ENCODE assay signal across 32 mouse cellular contexts in the genomic region with DNA sequence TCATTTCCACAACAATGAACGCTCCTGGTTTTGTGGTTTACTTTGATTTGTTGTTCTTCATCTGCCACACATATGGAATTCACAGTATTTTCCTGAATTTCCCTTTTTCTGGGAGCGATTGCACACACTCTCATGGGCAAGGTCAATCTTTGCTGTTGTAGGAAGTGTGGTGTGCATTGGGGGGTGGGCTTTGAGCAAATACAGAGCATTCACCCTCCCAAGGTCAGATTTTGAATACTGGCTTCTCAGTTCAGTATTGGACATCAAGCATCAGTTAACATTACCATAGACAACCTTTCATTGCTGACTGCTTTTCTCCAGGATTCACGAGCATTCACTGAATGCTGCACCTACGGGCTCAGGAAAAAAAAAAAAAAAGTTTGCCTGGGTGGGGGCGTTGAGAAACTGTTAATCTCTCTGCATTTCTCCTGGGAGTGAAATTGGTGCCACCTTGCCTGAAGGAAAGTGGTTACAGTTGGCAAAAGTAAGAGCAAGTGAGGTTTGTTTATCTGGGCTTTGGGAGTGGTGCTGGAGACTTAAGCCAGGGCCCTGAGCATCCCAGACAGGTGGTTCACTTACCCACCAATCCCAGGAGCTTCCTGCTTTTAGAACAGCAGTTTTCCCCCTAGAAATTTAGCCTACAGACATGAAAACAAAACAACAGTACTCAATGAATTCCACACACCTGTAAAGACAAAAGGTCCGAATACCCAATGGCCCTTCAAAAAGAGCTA. TPM values are rescaled to one million over a fixed set of nuclear protein-coding genes. Genes with fewer than 3 reads are reported as not detected.
DNase-seq lines count a peak whose midpoint lies in the region; ATAC-seq and TF ChIP-seq lines count a peak whose summit lies in the region.
"Had no signal": no experiment of that assay in that cellular context is flagged by ENCODE, and none has a peak within 500 bp of the region (broad histone marks: within the 10 kb centered on the region; RNA-seq: fewer than 3 reads in every experiment).

No protein-coding gene starts in this region.

- no peaks in the 10 kb centered on the region for H3K9me3 ChIP-seq in E14TG2a.4 (ENCODE audit: low read length)
- no peaks in the 10 kb centered on the region for H3K9me3 ChIP-seq in hindbrain, embryonic 13.5 days
- H3K9me3 ChIP-seq: embryonic facial prominence, embryonic 13.5 days; embryonic facial prominence, embryonic 15.5 days; forebrain, embryonic 10.5 days; forebrain, embryonic 12.5 days; G1E had no signal

- H3K4me3 ChIP-seq in E14TG2a.4 (replicated peaks; ENCODE audit: low read length), result peak overlapping the region; percentile 14; the same call in 1 of the 2 replicates
- no peak overlapping the region for H3K4me3 ChIP-seq in hindbrain, embryonic 13.5 days
- H3K4me3 ChIP-seq: embryonic facial prominence, embryonic 13.5 days; embryonic facial prominence, embryonic 15.5 days; erythroblast, embryonic 14.5 days; forebrain, embryonic 10.5 days; forebrain, embryonic 12.5 days had no signal

- ATAC-seq in hindbrain, embryonic 13.5 days (ENCODE audit: low FRiP score), result no peak
- ATAC-seq: activated CD4-positive, CD25-positive, alpha-beta regulatory T cell, adult 4 months; CD4-positive, CD25-positive, alpha-beta regulatory T cell, adult 4 months; forebrain, embryonic 14.5 days; forebrain, embryonic 16.5 days; Patski had no signal

- DNase-seq in ES-CJ7 (ENCODE audit: low read depth, low spot score) (peak; percentile 88), R1 (ENCODE audit: low read depth, low spot score) (peak; percentile 78)
- no peak for DNase-seq in left cerebral cortex, postnatal 14 days (ENCODE audit: low spot score in 2 of 2)
- no peak for DNase-seq in cerebellum, adult 9-11 months
- DNase-seq: adrenal gland, adult 8-10 months; adrenal gland, postnatal 14 days; adrenal gland, postnatal 36 days; B cell, adult 2 months; cerebellum, adult 11-12 months; cerebellum, adult 2 months; cerebellum, adult 9-10 months; cerebellum, postnatal 14 days; cerebellum, postnatal 36 days; embryo, embryonic 11 days had no signal

- no peaks in the 10 kb centered on the region for H3K27me3 ChIP-seq in E14TG2a.4 (ENCODE audit: insufficient read depth, low read length)
- no peaks in the 10 kb centered on the region for H3K27me3 ChIP-seq in hindbrain, embryonic 13.5 days
- H3K27me3 ChIP-seq: embryonic facial prominence, embryonic 13.5 days; embryonic facial prominence, embryonic 15.5 days; forebrain, embryonic 12.5 days; Patski had no signal

- H3K36me3 ChIP-seq in E14TG2a.4 (ENCODE audit: insufficient read depth, low read length), result no peaks in the 10 kb centered on the region
- no peaks in the 10 kb centered on the region for H3K36me3 ChIP-seq in hindbrain, embryonic 13.5 days
- H3K36me3 ChIP-seq: embryonic facial prominence, embryonic 13.5 days; embryonic facial prominence, embryonic 15.5 days; forebrain, embryonic 10.5 days; forebrain, embryonic 12.5 days; G1E had no signal

- no peak overlapping the region for H3K9ac ChIP-seq in hindbrain, embryonic 13.5 days
- H3K9ac ChIP-seq: embryonic facial prominence, embryonic 13.5 days; embryonic facial prominence, embryonic 15.5 days; forebrain, embryonic 12.5 days had no signal

- H3K4me2 ChIP-seq in hindbrain, embryonic 13.5 days, result no peak overlapping the region
- H3K4me2 ChIP-seq: embryonic facial prominence, embryonic 13.5 days; embryonic facial prominence, embryonic 15.5 days; forebrain, embryonic 12.5 days had no signal

- WGBS in hindbrain, embryonic 13.5 days, result 78% methylated on average over 6 of the region's 6 CpGs

- H3K27ac ChIP-seq in hindbrain, embryonic 13.5 days, result no peak overlapping the region
- H3K27ac ChIP-seq: embryonic facial prominence, embryonic 13.5 days; embryonic facial prominence, embryonic 15.5 days; forebrain, embryonic 10.5 days; forebrain, embryonic 12.5 days had no signal

- peaks cover 85% of the 10 kb centered on the region for H3K4me1 ChIP-seq in E14TG2a.4 (replicated peaks; ENCODE audit: low read depth, low read length)
- H3K4me1 ChIP-seq in hindbrain, embryonic 13.5 days (replicated peaks), result no peaks in the 10 kb centered on the region
- H3K4me1 ChIP-seq: embryonic facial prominence, embryonic 13.5 days; embryonic facial prominence, embryonic 15.5 days; forebrain, embryonic 10.5 days; forebrain, embryonic 12.5 days had no signal

- no peak for TF ChIP-seq CTCF in E14TG2a.4 (conservative IDR thresholded peaks at IDR 0.05; ENCODE audit: low read length)

- intact Hi-C loops in left cerebral cortex, postnatal 14 days (cut with DNase I), result no loop called here

RNA-seq across cellular contexts. Expression of a gene that starts 4.3 kb away (rescaled TPM):
- polyA plus RNA-seq in hindbrain, embryonic 13.5 days (2015; fragmentation: Nextera tagmentation; extraction: Ambion mirVana), result not detected in 2 replicates
- not detected for total RNA-seq in left cerebral cortex, postnatal 14 days (2021)
- total RNA-seq: CH12.LX; common myeloid progenitor, adult 5-6 weeks; G1E had no signal
- polyA plus RNA-seq: activated CD4-positive, CD25-positive, alpha-beta regulatory T cell, adult 4 months; CD4-positive, CD25-positive, alpha-beta regulatory T cell, adult 4 months; cerebellum, adult 2 months; embryonic facial prominence, embryonic 11.5 days; erythroblast, embryonic 14.5 days; forebrain, embryonic 10.5 days; forebrain, embryonic 12.5 days; forebrain, embryonic 14.5 days; forebrain, embryonic 16.5 days; frontal cortex, adult 2 months; G1E had no signal

RNA-seq across cellular contexts. Expression of a gene that starts 8.1 kb away (rescaled TPM):
- polyA plus RNA-seq in hindbrain, embryonic 13.5 days (2015; fragmentation: Nextera tagmentation; extraction: Ambion mirVana), result 2.4 and 3.1 TPM in 2 replicates
- not detected for total RNA-seq in left cerebral cortex, postnatal 14 days (2021)
- total RNA-seq: adrenal gland, adult 18-20 months; adrenal gland, adult 8-10 months; adrenal gland, postnatal 14 days; adrenal gland, postnatal 36 days; CH12.LX; common myeloid progenitor, adult 5-6 weeks; G1E had no signal
- polyA plus RNA-seq: activated CD4-positive, CD25-positive, alpha-beta regulatory T cell, adult 4 months; CD4-positive, CD25-positive, alpha-beta regulatory T cell, adult 4 months; embryonic facial prominence, embryonic 11.5 days; erythroblast, embryonic 14.5 days; forebrain, embryonic 10.5 days; G1E; Patski had no signal

RNA-seq across cellular contexts. Expression of a gene that starts 18.6 kb away (rescaled TPM):
- 5.5 and 7.9 TPM in 2 replicates for polyA plus RNA-seq in hindbrain, embryonic 13.5 days (2015; fragmentation: Nextera tagmentation; extraction: Ambion mirVana)
- total RNA-seq in left cerebral cortex, postnatal 14 days (2021), result not detected
- total RNA-seq: adrenal gland, adult 18-20 months; adrenal gland, adult 8-10 months; adrenal gland, postnatal 14 days; adrenal gland, postnatal 36 days; CH12.LX; common myeloid progenitor, adult 5-6 weeks; G1E had no signal
- polyA plus RNA-seq: CD4-positive, CD25-positive, alpha-beta regulatory T cell, adult 4 months; erythroblast, embryonic 14.5 days; G1E; Patski had no signal

RNA-seq across cellular contexts. Expression of a gene that starts 32.5 kb away (rescaled TPM):
- not detected in 2 replicates for polyA plus RNA-seq in hindbrain, embryonic 13.5 days (2015; fragmentation: Nextera tagmentation; extraction: Ambion mirVana)
- not detected for total RNA-seq in left cerebral cortex, postnatal 14 days (2021)
- total RNA-seq: adrenal gland, adult 18-20 months; adrenal gland, adult 8-10 months; adrenal gland, postnatal 14 days; adrenal gland, postnatal 36 days; CH12.LX; common myeloid progenitor, adult 5-6 weeks; G1E had no signal
- polyA plus RNA-seq: activated CD4-positive, CD25-positive, alpha-beta regulatory T cell, adult 4 months; CD4-positive, CD25-positive, alpha-beta regulatory T cell, adult 4 months; cerebellum, adult 2 months; embryonic facial prominence, embryonic 11.5 days; embryonic facial prominence, embryonic 13.5 days; embryonic facial prominence, embryonic 15.5 days; erythroblast, embryonic 14.5 days; forebrain, embryonic 10.5 days; forebrain, embryonic 12.5 days; forebrain, embryonic 14.5 days; forebrain, embryonic 16.5 days; frontal cortex, adult 2 months; Patski had no signal

RNA-seq across cellular contexts. Expression of a gene that starts 35.7 kb away (rescaled TPM):
- 0.28 and 0.31 TPM in 2 replicates for polyA plus RNA-seq in hindbrain, embryonic 13.5 days (2015; fragmentation: Nextera tagmentation; extraction: Ambion mirVana)
- not detected for total RNA-seq in left cerebral cortex, postnatal 14 days (2021)
- total RNA-seq: adrenal gland, adult 18-20 months; adrenal gland, adult 8-10 months; adrenal gland, postnatal 14 days; adrenal gland, postnatal 36 days; CH12.LX had no signal
- polyA plus RNA-seq: embryonic facial prominence, embryonic 11.5 days; erythroblast, embryonic 14.5 days; G1E had no signal

Comparison
In these comparisons a context has a peak if more than half of its experiments do, and no peak if none do; other contexts are left out.
1. DNase-seq: peak in ES-CJ7 (single experiment) and R1 (single experiment); none in left cerebral cortex, postnatal 14 days (0 of 2) and cerebellum, adult 9-11 months (single experiment).